In the genomic region with DNA sequence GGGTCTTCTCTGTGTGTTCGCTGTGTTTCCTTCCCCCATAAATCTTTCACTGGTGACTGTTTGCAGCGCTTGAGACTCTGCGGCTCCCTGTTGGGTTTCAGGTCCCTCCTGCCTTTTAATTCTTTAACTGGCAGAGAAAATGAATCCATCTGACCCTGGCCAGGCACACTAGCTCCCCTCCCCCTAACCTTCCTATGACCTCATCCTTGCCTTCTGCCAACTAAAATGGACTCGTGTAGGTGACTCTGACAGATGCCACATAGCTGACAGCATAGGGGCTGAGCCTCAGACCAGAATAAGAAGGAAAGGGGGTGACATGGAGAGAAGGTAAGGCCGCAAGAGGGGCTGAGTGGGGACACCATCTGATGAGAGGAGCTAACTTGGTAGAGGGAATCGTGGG, we compare ENCODE assay signal across 13 mouse cellular contexts. TPM values are rescaled to one million over a fixed set of nuclear protein-coding genes. Genes with fewer than 3 reads are reported as not detected.
A peak's percentile ranks its signal among the peaks of the same experiment; 100 is the strongest.
DNase-seq lines count a peak whose midpoint lies in the region; ATAC-seq and TF ChIP-seq lines count a peak whose summit lies in the region.
"Had no signal": no experiment of that assay in that cellular context is flagged by ENCODE, and none has a peak within 500 bp of the region (broad histone marks: within the 10 kb centered on the region; RNA-seq: fewer than 3 reads in every experiment).

No protein-coding gene starts in this region.

- H3K9me3 ChIP-seq in midbrain, embryonic 10.5 days (replicated peaks): no peaks in the 10 kb centered on the region

- H3K4me3 ChIP-seq in heart, adult 2 months: no peak overlapping the region
- H3K4me3 ChIP-seq in midbrain, embryonic 10.5 days: no peak overlapping the region
- H3K4me3 ChIP-seq: left cerebral cortex, adult 2 months had no signal

- 55% methylated on average over 6 of the region's 6 CpGs for WGBS in heart, adult 2 months
- 75% methylated on average over 6 of the region's 6 CpGs for WGBS in midbrain, embryonic 10.5 days

- H3K27me3 ChIP-seq in heart, adult 2 months (ENCODE audit: control insufficient read depth, insufficient read depth, low read length): no peaks in the 10 kb centered on the region
- H3K27me3 ChIP-seq in midbrain, embryonic 10.5 days (ENCODE audit: low read depth, poor library complexity, severe bottlenecking): no peaks in the 10 kb centered on the region

- peaks cover 16% of the 10 kb centered on the region for H3K79me2 ChIP-seq in heart, adult 2 months (replicated peaks; ENCODE audit: control insufficient read depth, insufficient read depth, low read length)

- no peak for TF ChIP-seq POLR2A in heart, adult 2 months (IDR thresholded peaks at IDR 0.05; ENCODE audit: insufficient read depth, low read depth, low read length)

- peak overlapping the region; percentile 42; the same call in 1 of the 2 replicates for H3K9ac ChIP-seq in heart, adult 2 months (ENCODE audit: low read depth, low read length)
- H3K9ac ChIP-seq: hindbrain, embryonic 14.5 days had no signal

- H3K36me3 ChIP-seq in heart, adult 2 months (ENCODE audit: control insufficient read depth, insufficient read depth, low read length): peaks cover 7% of the 10 kb centered on the region; the same call in 1 of the 2 replicates
- peaks cover 17% of the 10 kb centered on the region for H3K36me3 ChIP-seq in midbrain, embryonic 10.5 days

- peak overlapping the region; percentile 84 for H3K27ac ChIP-seq in heart, adult 2 months
- no peak overlapping the region for H3K27ac ChIP-seq in midbrain, embryonic 10.5 days (replicated peaks)
- H3K27ac ChIP-seq: hindbrain, embryonic 14.5 days had no signal

- TF ChIP-seq CTCF in heart, adult 2 months (IDR thresholded peaks at IDR 0.05): no peak

- DNase-seq in heart, adult 2 months: no peak
- no peak for DNase-seq in heart, postnatal 36 days
- DNase-seq in MN1 (ENCODE audit: low spot score): peak; percentile 75
- DNase-seq in adrenal gland, postnatal 36 days: peak; percentile 71 to 78
- DNase-seq in heart, postnatal 4 days: peak; percentile 57
- no peak for DNase-seq in midbrain, embryonic 10.5 days (ENCODE audit: low spot score)
- DNase-seq: cerebellum, adult 9-11 months; kidney, postnatal 10 days; thymus, adult 2 months had no signal

- H3K4me1 ChIP-seq in heart, adult 2 months (ENCODE audit: control insufficient read depth, insufficient read depth, low read length): peaks cover 35% of the 10 kb centered on the region
- H3K4me1 ChIP-seq in midbrain, embryonic 10.5 days: peaks cover 37% of the 10 kb centered on the region

- ATAC-seq in erythroblast, adult 5-6 weeks (replicated peaks; ENCODE audit: low FRiP score, poor library complexity, severe bottlenecking): no peak
- ATAC-seq: midbrain, embryonic 16.5 days had no signal

- intact Hi-C loops in heart, adult 2 months (cut with DNase I): no loop called here
- intact Hi-C loops in heart, postnatal 36 days (cut with DNase I): no loop called here

- TF ChIP-seq EP300 in heart, adult 2 months (IDR thresholded peaks at IDR 0.05; ENCODE audit: insufficient read depth, low read depth, low read length): 0 out of 2 replicates have a peak, but pooled peaks have one; percentile 10

RNA-seq across cellular contexts. Expression of a gene that starts 31.3 kb away (rescaled TPM):
- total RNA-seq in heart, adult 2 months (2021): 10 to 100 TPM; 42.9 to 45.4 TPM
- 27.0 and 40.5 TPM in 2 replicates for polyA plus RNA-seq in heart, adult 2 months (2012; rRNA removed)
- 10 to 100 TPM; 36.4 to 40.7 TPM for total RNA-seq in heart, postnatal 36 days (2021)
- 10 to 100 TPM; 53.1 to 63.7 TPM for total RNA-seq in adrenal gland, postnatal 36 days (2021)
- 10 to 100 TPM; 70.1 to 72.6 TPM for total RNA-seq in heart, postnatal 4 days (2021)
- polyA plus RNA-seq in midbrain, embryonic 10.5 days (2016; fragmentation: Nextera tagmentation; extraction: Ambion mirVana): 14.8 and 21.9 TPM in 2 replicates
- total RNA-seq in erythroblast, adult 5-6 weeks (2015; ENCODE audit: low replicate concordance): 0.38 and 1.9 TPM in 2 replicates
- total RNA-seq in erythroblast, adult 5-6 weeks (2017; ENCODE audit: low replicate concordance): 1.2 and 2.6 TPM in 2 replicates

Comparison
In these comparisons a context has a peak if more than half of its experiments do, and no peak if none do; other contexts are left out.
1. DNase-seq: peak in MN1 (single experiment), adrenal gland, postnatal 36 days (2 of 2) and heart, postnatal 4 days (single experiment); none in heart, adult 2 months (0 of 2), heart, postnatal 36 days (0 of 2) and midbrain, embryonic 10.5 days (single experiment).
2. RNA of a gene that starts 31.3 kb away (total RNA-seq): 70.1 to 72.6 TPM in heart, postnatal 4 days, 53.1 to 63.7 TPM in adrenal gland, postnatal 36 days, 42.9 to 45.4 TPM in heart, adult 2 months and 36.4 to 40.7 TPM in heart, postnatal 36 days; 0.38 to 2.6 TPM in erythroblast, adult 5-6 weeks; every median in the first group is over 10 times any median in the second.